Mouse (Mus musculus): Measurements from ENCODE around the gene Gpr107. TPM values are rescaled to one million over a fixed set of nuclear protein-coding genes. Genes with fewer than 3 reads are reported as not detected.

Gpr107 gene
- polyA plus RNA-seq, 1 experiment from 2014 or later = 33.5 TPM

- no peak for ATAC-seq (ENCODE audit: insufficient number of reproducible peaks, insufficient read depth, low FRiP score, low read depth)
Observed at GRCm38 (mm10) chr2:31218611-31219010, 66.5 kb downstream of the Gpr107 start.

DNA sequence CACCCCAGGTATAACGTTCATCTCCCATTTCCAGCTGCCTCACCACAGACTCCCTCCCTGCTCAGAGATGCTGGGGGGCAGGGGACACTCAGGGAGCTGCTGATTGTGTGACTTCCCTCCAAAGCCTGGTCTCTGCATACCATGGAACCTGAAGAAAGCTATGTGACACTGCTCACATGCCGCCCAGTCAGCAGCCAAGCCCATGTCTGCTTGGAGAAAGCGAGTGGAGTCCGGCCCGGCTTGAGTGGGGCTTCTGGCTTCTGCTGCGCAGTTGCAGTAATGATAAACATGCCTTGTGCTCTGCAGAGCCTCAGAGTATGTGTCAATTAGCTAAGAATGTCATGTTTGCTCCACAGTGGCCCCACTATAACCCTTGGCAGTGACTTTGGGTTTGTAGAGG, 67.4 kb downstream of the Gpr107 start:
- Histone ChIP-seq H3K9ac (replicated peaks; ENCODE audit: low read depth, low read length) (no peak overlapping the region), H3K27ac (ENCODE audit: low read length) (no peak overlapping the region), H3K36me3 (ENCODE audit: control insufficient read depth, insufficient read depth, low read length) (peaks cover 8% of the 10 kb centered on the region; the same call in 1 of the 2 replicates), H3K9me3 (ENCODE audit: control insufficient read depth, low read depth, low read length) (no peaks in the 10 kb centered on the region), H3K4me1 (ENCODE audit: control insufficient read depth, insufficient read depth, low read length) (no peaks in the 10 kb centered on the region), H3K27me3 (ENCODE audit: control insufficient read depth, insufficient read depth, low read length) (no peaks in the 10 kb centered on the region), H3K4me3 (ENCODE audit: low read depth, low read length) (no peak overlapping the region), H3K4me2 (replicated peaks; ENCODE audit: low read depth, low read length) (no peak overlapping the region)
- ATAC-seq (ENCODE audit: insufficient number of reproducible peaks, insufficient read depth, low FRiP score, low read depth) = no peak
- 77% methylated on average over 6 of the region's 6 CpGs for whole genome bisulfite sequencing

More at GRCm38 (mm10) chr2:31218611-31219010, 66.5 kb downstream of the Gpr107 start:
- Histone ChIP-seq H3K4me1 (ENCODE audit: control insufficient read depth, insufficient read depth, low read length) (no peaks in the 10 kb centered on the region), H3K9me3 (ENCODE audit: control insufficient read depth, low read depth, low read length) (no peaks in the 10 kb centered on the region), H3K27ac (ENCODE audit: low read length) (no peak overlapping the region), H3K27me3 (ENCODE audit: control insufficient read depth, insufficient read depth, low read length) (no peaks in the 10 kb centered on the region), H3K4me3 (ENCODE audit: low read depth, low read length) (no peak overlapping the region), H3K4me2 (replicated peaks; ENCODE audit: low read depth, low read length) (no peak overlapping the region), H3K36me3 (ENCODE audit: control insufficient read depth, insufficient read depth, low read length) (peaks cover 13% of the 10 kb centered on the region; the same call in 1 of the 2 replicates), H3K9ac (replicated peaks; ENCODE audit: low read depth, low read length) (no peak overlapping the region)
- 80% methylated on average over 3 of the region's 3 CpGs for WGBS

- Histone ChIP-seq H3K4me3 (ENCODE audit: low read depth, low read length) (no peak overlapping the region), H3K36me3 (ENCODE audit: control insufficient read depth, insufficient read depth, low read length) (no peaks in the 10 kb centered on the region), H3K27me3 (ENCODE audit: control insufficient read depth, insufficient read depth, low read length) (no peaks in the 10 kb centered on the region), H3K4me1 (ENCODE audit: control insufficient read depth, insufficient read depth, low read length) (no peaks in the 10 kb centered on the region), H3K9me3 (ENCODE audit: control insufficient read depth, low read depth, low read length) (no peaks in the 10 kb centered on the region), H3K4me2 (replicated peaks; ENCODE audit: low read depth, low read length) (no peak overlapping the region), H3K9ac (replicated peaks; ENCODE audit: low read depth, low read length) (no peak overlapping the region), H3K27ac (ENCODE audit: low read length) (no peak overlapping the region)
- ATAC-seq (ENCODE audit: insufficient number of reproducible peaks, insufficient read depth, low FRiP score, low read depth) = no peak
- WGBS = 68% methylated on average over 7 of the region's 7 CpGs
Observed at GRCm38 (mm10) chr2:31220844-31221243, 68.7 kb downstream of the Gpr107 start.

DNA sequence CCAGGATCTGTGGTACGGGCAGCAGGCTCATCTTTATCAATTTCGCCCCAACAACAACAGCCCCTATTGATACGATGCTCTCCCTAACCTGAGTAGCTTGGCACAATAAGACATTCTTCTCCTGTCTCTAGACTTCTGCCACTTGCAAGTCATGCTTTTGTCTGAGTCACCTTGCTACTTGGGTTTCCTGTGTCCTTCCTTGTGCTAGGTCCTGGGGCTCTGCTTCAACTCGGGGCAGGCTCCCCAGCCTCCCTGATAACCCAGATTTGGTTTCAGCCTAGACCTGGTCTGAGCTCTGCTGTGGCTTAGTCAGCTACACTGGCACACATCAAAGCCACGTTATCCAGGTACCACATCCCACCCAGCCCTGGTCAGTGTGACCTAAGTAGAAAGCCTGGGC, 69.5 kb downstream of the Gpr107 start:
- H3K4me2 ChIP-seq (replicated peaks; ENCODE audit: low read depth, low read length) = no peak overlapping the region
- H3K27ac ChIP-seq (ENCODE audit: low read length) = no peak overlapping the region
- no peaks in the 10 kb centered on the region for H3K27me3 ChIP-seq (ENCODE audit: control insufficient read depth, insufficient read depth, low read length)
- H3K4me3 ChIP-seq (ENCODE audit: low read depth, low read length) = no peak overlapping the region
- H3K9me3 ChIP-seq (ENCODE audit: control insufficient read depth, low read depth, low read length) = no peaks in the 10 kb centered on the region; the same call in 1 of the 2 replicates
- ATAC-seq (ENCODE audit: insufficient number of reproducible peaks, insufficient read depth, low FRiP score, low read depth) = no peak
- no peak overlapping the region for H3K9ac ChIP-seq (replicated peaks; ENCODE audit: low read depth, low read length)
- no peaks in the 10 kb centered on the region for H3K4me1 ChIP-seq (ENCODE audit: control insufficient read depth, insufficient read depth, low read length)
- no peaks in the 10 kb centered on the region for H3K36me3 ChIP-seq (ENCODE audit: control insufficient read depth, insufficient read depth, low read length)
- WGBS = 80% methylated on average over 5 of the region's 5 CpGs

- Histone ChIP-seq H3K4me3 (ENCODE audit: low read depth, low read length) (no peak overlapping the region), H3K36me3 (ENCODE audit: control insufficient read depth, insufficient read depth, low read length) (no peaks in the 10 kb centered on the region), H3K4me1 (ENCODE audit: control insufficient read depth, insufficient read depth, low read length) (no peaks in the 10 kb centered on the region), H3K4me2 (replicated peaks; ENCODE audit: low read depth, low read length) (no peak overlapping the region), H3K27ac (ENCODE audit: low read length) (no peak overlapping the region), H3K27me3 (ENCODE audit: control insufficient read depth, insufficient read depth, low read length) (no peaks in the 10 kb centered on the region), H3K9me3 (ENCODE audit: control insufficient read depth, low read depth, low read length) (no peaks in the 10 kb centered on the region; the same call in 1 of the 2 replicates), H3K9ac (replicated peaks; ENCODE audit: low read depth, low read length) (no peak overlapping the region)
- ATAC-seq (ENCODE audit: insufficient number of reproducible peaks, insufficient read depth, low FRiP score, low read depth) = no peak
- 41% methylated on average over 1 of the region's 1 CpGs for WGBS
Observed at GRCm38 (mm10) chr2:31228768-31229311, 76.7 kb downstream of the Gpr107 start.

DNA sequence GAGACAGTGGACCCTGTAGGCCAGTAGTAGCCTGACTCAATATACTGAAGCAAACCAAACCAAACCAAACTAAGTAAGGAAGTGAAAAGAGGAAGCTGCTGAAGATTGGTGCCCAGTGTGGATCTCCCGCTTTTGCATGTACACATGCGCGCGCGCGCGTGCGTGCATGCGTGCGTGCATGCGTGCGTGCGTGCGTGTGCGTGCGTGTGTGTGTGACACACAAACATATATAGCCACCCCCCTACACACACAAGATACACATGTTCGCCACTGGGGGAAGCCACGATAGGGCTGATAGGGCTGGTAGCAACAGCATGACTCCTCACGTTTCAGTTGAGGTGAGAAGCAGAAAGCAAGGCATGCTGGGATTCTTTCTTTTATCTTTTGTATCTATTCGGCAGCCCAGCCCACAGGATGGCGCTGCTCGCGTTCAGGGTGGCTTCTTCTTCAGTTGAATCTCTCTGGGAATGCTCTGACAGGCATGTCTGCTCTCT, 87.1 kb downstream of the Gpr107 start:
- WGBS = 27% methylated on average over 23 of the region's 23 CpGs
- H3K4me3 ChIP-seq (ENCODE audit: low read depth, low read length) = no peak overlapping the region
- H3K4me1 ChIP-seq (ENCODE audit: control insufficient read depth, insufficient read depth, low read length) = no peaks in the 10 kb centered on the region
- ATAC-seq (ENCODE audit: insufficient number of reproducible peaks, insufficient read depth, low FRiP score, low read depth) = no peak
- no peaks in the 10 kb centered on the region for H3K36me3 ChIP-seq (ENCODE audit: control insufficient read depth, insufficient read depth, low read length)
- no peak overlapping the region for H3K27ac ChIP-seq (ENCODE audit: low read length)
- peak overlapping the region; percentile 19; the same call in 1 of the 2 replicates for H3K4me2 ChIP-seq (replicated peaks; ENCODE audit: low read depth, low read length)
- H3K9ac ChIP-seq (replicated peaks; ENCODE audit: low read depth, low read length) = no peak overlapping the region
- H3K9me3 ChIP-seq (ENCODE audit: control insufficient read depth, low read depth, low read length) = no peaks in the 10 kb centered on the region
- no peaks in the 10 kb centered on the region for H3K27me3 ChIP-seq (ENCODE audit: control insufficient read depth, insufficient read depth, low read length)

DNA sequence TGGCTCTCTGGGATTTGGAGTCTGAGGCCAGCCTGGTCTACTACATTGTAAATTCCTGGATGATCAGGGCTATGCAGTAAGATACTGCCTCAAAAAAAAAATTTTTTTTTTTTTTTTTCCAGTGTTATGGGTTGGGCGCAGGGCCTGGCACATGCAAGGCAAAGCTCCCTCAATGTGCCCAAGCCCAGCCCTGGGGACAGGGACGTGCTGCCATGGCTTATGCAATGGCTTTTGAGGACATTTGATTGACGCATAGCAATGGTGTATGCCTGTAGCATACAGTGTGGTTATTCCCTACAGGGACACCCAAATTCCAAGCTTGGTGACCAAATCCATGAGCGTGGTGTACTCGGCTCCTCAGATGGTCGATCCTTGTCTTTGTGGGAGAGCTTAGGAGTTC, 87.7 kb downstream of the Gpr107 start:
- H3K9me3 ChIP-seq (ENCODE audit: control insufficient read depth, low read depth, low read length) = no peaks in the 10 kb centered on the region
- no peaks in the 10 kb centered on the region for H3K27me3 ChIP-seq (ENCODE audit: control insufficient read depth, insufficient read depth, low read length)
- H3K4me3 ChIP-seq (ENCODE audit: low read depth, low read length) = no peak overlapping the region
- 0 out of 2 replicates have a peak, but pooled peaks have one; percentile 39 for ATAC-seq (ENCODE audit: insufficient number of reproducible peaks, insufficient read depth, low FRiP score, low read depth)
- no peak overlapping the region for H3K27ac ChIP-seq (ENCODE audit: low read length)
- no peaks in the 10 kb centered on the region for H3K36me3 ChIP-seq (ENCODE audit: control insufficient read depth, insufficient read depth, low read length)
- 75% methylated on average over 6 of the region's 6 CpGs for WGBS
- H3K4me2 ChIP-seq (replicated peaks; ENCODE audit: low read depth, low read length) = peak overlapping the region; percentile 19; the same call in 1 of the 2 replicates
- H3K4me1 ChIP-seq (ENCODE audit: control insufficient read depth, insufficient read depth, low read length) = 0 out of 2 replicates have a peak, but pooled peaks cover 2% of the 10 kb centered on the region
- no peak overlapping the region for H3K9ac ChIP-seq (replicated peaks; ENCODE audit: low read depth, low read length)

DNA sequence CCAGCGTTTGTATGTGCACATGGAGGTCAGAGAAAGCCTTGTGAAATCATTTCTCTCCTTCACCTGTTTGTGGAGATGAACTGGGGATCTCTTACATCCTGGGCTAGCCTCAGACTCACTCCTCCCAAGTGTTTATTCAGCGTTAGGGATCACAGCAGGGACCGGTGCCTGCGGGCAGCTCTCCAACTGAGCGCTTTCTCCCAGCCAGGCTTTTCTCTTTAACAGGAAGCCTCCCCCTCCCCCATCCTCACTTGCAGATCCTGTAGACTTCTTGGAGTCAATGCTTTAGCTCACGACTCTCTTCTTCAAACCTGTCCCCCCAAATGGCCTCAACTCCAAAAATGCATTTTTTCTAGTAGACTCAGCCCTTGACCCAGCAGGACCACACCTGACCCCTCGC, 89.5 kb downstream of the Gpr107 start:
- no peak overlapping the region for H3K9ac ChIP-seq (replicated peaks; ENCODE audit: low read depth, low read length)
- no peaks in the 10 kb centered on the region for H3K27me3 ChIP-seq (ENCODE audit: control insufficient read depth, insufficient read depth, low read length)
- H3K27ac ChIP-seq (ENCODE audit: low read length) = no peak overlapping the region
- H3K36me3 ChIP-seq (ENCODE audit: control insufficient read depth, insufficient read depth, low read length) = no peaks in the 10 kb centered on the region
- ATAC-seq (ENCODE audit: insufficient number of reproducible peaks, insufficient read depth, low FRiP score, low read depth) = no peak
- H3K4me2 ChIP-seq (replicated peaks; ENCODE audit: low read depth, low read length) = no peak overlapping the region
- H3K4me3 ChIP-seq (ENCODE audit: low read depth, low read length) = no peak overlapping the region
- WGBS = 6% methylated on average over 7 of the region's 7 CpGs
- peaks cover 7% of the 10 kb centered on the region; the same call in 1 of the 2 replicates for H3K4me1 ChIP-seq (ENCODE audit: control insufficient read depth, insufficient read depth, low read length)
- no peaks in the 10 kb centered on the region for H3K9me3 ChIP-seq (ENCODE audit: control insufficient read depth, low read depth, low read length)

DNA sequence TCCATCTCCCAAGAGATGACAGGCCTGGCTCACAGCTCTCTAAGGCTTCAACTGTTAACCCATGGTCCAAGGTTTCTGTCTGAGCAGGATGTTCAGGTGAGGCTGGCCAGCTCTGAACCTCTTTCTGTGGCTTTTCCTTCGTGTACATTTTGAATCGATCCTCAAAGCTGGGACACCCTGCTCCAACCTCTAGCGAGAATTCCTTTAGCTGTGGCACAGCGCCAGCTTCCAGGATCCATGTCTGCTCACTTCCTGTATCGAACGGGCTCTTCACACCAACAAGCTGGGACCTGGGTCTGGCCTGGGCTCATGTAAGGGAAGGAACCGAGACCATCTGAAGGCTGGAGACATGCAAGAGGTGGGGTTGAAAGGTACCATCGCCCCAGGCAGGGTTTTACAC, 92.1 kb downstream of the Gpr107 start:
- no peak overlapping the region for H3K4me2 ChIP-seq (replicated peaks; ENCODE audit: low read depth, low read length)
- no peak overlapping the region for H3K27ac ChIP-seq (ENCODE audit: low read length)
- 51% methylated on average over 8 of the region's 8 CpGs for WGBS
- H3K4me1 ChIP-seq (ENCODE audit: control insufficient read depth, insufficient read depth, low read length) = peaks cover 17% of the 10 kb centered on the region; the same call in 1 of the 2 replicates
- H3K27me3 ChIP-seq (ENCODE audit: control insufficient read depth, insufficient read depth, low read length) = no peaks in the 10 kb centered on the region
- ATAC-seq (ENCODE audit: insufficient number of reproducible peaks, insufficient read depth, low FRiP score, low read depth) = no peak
- no peaks in the 10 kb centered on the region for H3K9me3 ChIP-seq (ENCODE audit: control insufficient read depth, low read depth, low read length)
- no peak overlapping the region for H3K9ac ChIP-seq (replicated peaks; ENCODE audit: low read depth, low read length)
- no peaks in the 10 kb centered on the region; the same call in 1 of the 2 replicates for H3K36me3 ChIP-seq (ENCODE audit: control insufficient read depth, insufficient read depth, low read length)
- no peak overlapping the region for H3K4me3 ChIP-seq (ENCODE audit: low read depth, low read length)
